Mouse (Mus musculus): ENCODE measurements around the gene Impdh1.

DNA sequence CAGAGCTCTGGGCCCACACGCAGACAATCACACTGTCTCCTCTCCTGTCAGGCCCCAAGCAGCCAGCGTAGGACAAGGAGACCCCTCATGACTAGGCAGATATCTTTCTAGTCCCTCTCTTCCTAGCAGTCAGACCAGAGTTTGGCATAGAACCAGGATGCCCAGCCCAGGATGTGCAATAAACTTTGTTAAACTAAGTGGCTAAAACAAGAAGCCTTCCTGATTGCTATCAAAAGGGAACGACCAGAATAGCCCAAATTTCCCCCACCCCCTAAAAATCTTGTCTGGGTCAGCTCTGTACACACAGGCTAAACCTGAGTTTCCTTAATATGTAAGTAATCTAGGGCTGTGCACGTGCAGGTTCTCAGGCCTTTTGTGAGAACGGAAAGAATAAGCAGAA, 8.0 kb downstream of the Impdh1 start:
- TF ChIP-seq POLR2A (IDR thresholded peaks at IDR 0.05; ENCODE audit: borderline replicate concordance, insufficient read depth, low read length): no peak
- TF ChIP-seq CTCF (IDR thresholded peaks at IDR 0.05; ENCODE audit: borderline replicate concordance, insufficient read depth, low read depth, low read length): no peak
